Mouse (Mus musculus) kidney, embryonic 15.5 days (tissue): Measurements from ENCODE around the gene Tgm1. TPM values are rescaled to one million over a fixed set of nuclear protein-coding genes. Genes with fewer than 3 reads are reported as not detected.

ENCODE experiments used
- ATAC-seq: fragments of 200-750 bp; cut with Nextera tagmentation; replicated peaks from 2 replicates; pipeline ENCODE4 v1.8.0; 2017; ENCODE audit warnings: moderate TSS enrichment; ENCODE audit not compliant: low FRiP score
- H3K27ac ChIP-seq: fragments of 300-500 bp; sonication (generic); 2 replicates; pipeline ENCODE4 v1.5.1; 2015; ENCODE audit warnings: mild to moderate bottlenecking, inconsistent platforms
- H3K27me3 ChIP-seq: fragments of 300-500 bp; sonication (generic); 2 replicates; pipeline ENCODE4 v1.6.1; 2015; ENCODE audit warnings: inconsistent platforms
- H3K36me3 ChIP-seq: fragments of 300-500 bp; sonication (generic); 2 replicates; pipeline ENCODE4 v1.6.1; 2015; ENCODE audit warnings: inconsistent platforms
- H3K4me1 ChIP-seq: fragments of 300-500 bp; sonication (generic); 2 replicates; pipeline ENCODE4 v1.6.1; 2015; ENCODE audit warnings: inconsistent platforms
- H3K4me2 ChIP-seq: fragments of 300-500 bp; sonication (generic); 2 replicates; pipeline ENCODE4 v1.6.1; 2015; ENCODE audit warnings: moderate library complexity, mild to moderate bottlenecking, inconsistent platforms
- H3K4me3 ChIP-seq: fragments of 300-500 bp; sonication (generic); replicated peaks from 2 replicates; pipeline ENCODE4 v1.5.1; 2015; ENCODE audit warnings: mild to moderate bottlenecking, inconsistent platforms
- H3K9ac ChIP-seq: fragments of 300-500 bp; sonication (generic); 2 replicates; pipeline ENCODE4 v1.6.1; 2015; ENCODE audit warnings: mild to moderate bottlenecking, inconsistent platforms
- H3K9me3 ChIP-seq: fragments of 300-500 bp; sonication (generic); replicated peaks from 2 replicates; pipeline ENCODE4 v1.6.1; 2016; ENCODE audit warnings: inconsistent platforms
- WGBS: fragments of 180-500 bp; shearing (Covaris S2); methylation state at CpG from one replicate; pipeline ENCODE4 v1.1.7; 2015; ENCODE audit warnings: mixed read lengths; 5-methylcytosine and 5-hydroxymethylcytosine counted together
- polyA plus RNA-seq: library from polyadenylated mRNA; unstranded; fragments of >200 nt; fragmentation: Nextera tagmentation; extraction: Ambion mirVana; gene quantifications from 2 replicates; pipeline ENCODE4 v1.2.1, GENCODE M21; 2015

The Tgm1 gene
- polyA plus RNA-seq, 1 experiment from 2014 or later, result 2.1 TPM

- no peak overlapping the region for H3K4me2 ChIP-seq
- peaks cover 14% of the 10 kb centered on the region; the same call in 1 of the 2 replicates for H3K4me1 ChIP-seq
- H3K9ac ChIP-seq, result no peak overlapping the region
- H3K27me3 ChIP-seq, result no peaks in the 10 kb centered on the region
- H3K27ac ChIP-seq, result no peak overlapping the region
- no peak overlapping the region for H3K4me3 ChIP-seq
- 41% methylated on average over 6 of the region's 6 CpGs for WGBS
- no peaks in the 10 kb centered on the region for H3K36me3 ChIP-seq
- no peak for ATAC-seq
- no peaks in the 10 kb centered on the region for H3K9me3 ChIP-seq
Measured at GRCm38 (mm10) chr14:55702761-55703160, 11.0 kb downstream of the Tgm1 start.

- Histone ChIP-seq H3K4me1 (peaks cover 14% of the 10 kb centered on the region; the same call in 1 of the 2 replicates), H3K27ac (no peak overlapping the region), H3K9ac (no peak overlapping the region), H3K27me3 (no peaks in the 10 kb centered on the region), H3K4me3 (no peak overlapping the region), H3K36me3 (no peaks in the 10 kb centered on the region), H3K9me3 (no peaks in the 10 kb centered on the region), H3K4me2 (no peak overlapping the region)
- WGBS, result 37% methylated on average over 9 of the region's 9 CpGs
- ATAC-seq, result peak; percentile 67; the same call in 1 of the 2 replicates
Measured at GRCm38 (mm10) chr14:55701131-55701530, 12.6 kb downstream of the Tgm1 start.

- no peak overlapping the region for H3K27ac ChIP-seq
- peaks cover 14% of the 10 kb centered on the region; the same call in 1 of the 2 replicates for H3K4me1 ChIP-seq
- WGBS, result 83% methylated on average over 4 of the region's 4 CpGs
- no peak overlapping the region for H3K4me2 ChIP-seq
- H3K27me3 ChIP-seq, result no peaks in the 10 kb centered on the region
- H3K9me3 ChIP-seq, result no peaks in the 10 kb centered on the region
- no peak for ATAC-seq
- H3K4me3 ChIP-seq, result no peak overlapping the region
- H3K36me3 ChIP-seq, result no peaks in the 10 kb centered on the region
- no peak overlapping the region for H3K9ac ChIP-seq
Measured at GRCm38 (mm10) chr14:55697226-55697625, 16.5 kb downstream of the Tgm1 start.

GRCm38 (mm10) chr14:55689433-55689832, 24.3 kb downstream of the Tgm1 start:
- ATAC-seq, result no peak
- H3K4me2 ChIP-seq, result no peak overlapping the region
- no peaks in the 10 kb centered on the region for H3K36me3 ChIP-seq
- no peak overlapping the region for H3K9ac ChIP-seq
- 55% methylated on average over 10 of the region's 10 CpGs for WGBS
- no peaks in the 10 kb centered on the region for H3K4me1 ChIP-seq
- no peak overlapping the region for H3K27ac ChIP-seq
- no peaks in the 10 kb centered on the region for H3K9me3 ChIP-seq
- no peak overlapping the region for H3K4me3 ChIP-seq
- H3K27me3 ChIP-seq, result no peaks in the 10 kb centered on the region

GRCm38 (mm10) chr14:55682118-55682493, 31.6 kb downstream of the Tgm1 start:
- no peaks in the 10 kb centered on the region for H3K9me3 ChIP-seq
- peak overlapping the region; percentile 67 for H3K4me2 ChIP-seq
- 10% methylated on average over 3 of the region's 3 CpGs for WGBS
- peak overlapping the region; percentile 84 for H3K4me3 ChIP-seq
- H3K4me1 ChIP-seq, result peaks cover 14% of the 10 kb centered on the region
- H3K27ac ChIP-seq, result peak overlapping the region; percentile 94
- ATAC-seq, result peak; percentile 26
- H3K36me3 ChIP-seq, result peaks cover 31% of the 10 kb centered on the region
- H3K9ac ChIP-seq, result peak overlapping the region; percentile 83
- H3K27me3 ChIP-seq, result no peaks in the 10 kb centered on the region

- peak; percentile 96 for ATAC-seq
- Histone ChIP-seq H3K4me3 (peak within 1 kb of the TSS; percentile 84), H3K9ac (peak within 1 kb of the TSS; percentile 83), H3K4me2 (peak within 1 kb of the TSS; percentile 67), H3K9me3 (no peaks in the 10 kb centered on the region), H3K27ac (peak within 1 kb of the TSS; percentile 94), H3K4me1 (peaks cover 14% of the 10 kb centered on the region), H3K27me3 (no peaks in the 10 kb centered on the region), H3K36me3 (peaks cover 37% of the 10 kb centered on the region)
- under 1% methylated on average over 66 of the region's 66 CpGs for WGBS
Measured at GRCm38 (mm10) chr14:55681160-55682117, 32.3 kb downstream of the Tgm1 start, which contains the start of gene Tinf2. TSS of gene Tinf2 (minus strand) at chr14:55681820.

GRCm38 (mm10) chr14:55677615-55678014, 36.1 kb downstream of the Tgm1 start:
- Histone ChIP-seq H3K27me3 (no peaks in the 10 kb centered on the region), H3K9ac (no peak overlapping the region), H3K27ac (no peak overlapping the region), H3K36me3 (peaks cover 55% of the 10 kb centered on the region), H3K4me2 (no peak overlapping the region), H3K9me3 (no peaks in the 10 kb centered on the region), H3K4me3 (no peak overlapping the region), H3K4me1 (peaks cover 17% of the 10 kb centered on the region)
- ATAC-seq, result no peak
- 85% methylated on average over 4 of the region's 4 CpGs for WGBS

- peak overlapping the region; percentile 90; the same call in 1 of the 2 replicates for H3K27ac ChIP-seq
- H3K27me3 ChIP-seq, result no peaks in the 10 kb centered on the region
- no peaks in the 10 kb centered on the region for H3K9me3 ChIP-seq
- peak overlapping the region; percentile 76 for H3K4me3 ChIP-seq
- H3K9ac ChIP-seq, result peak overlapping the region; percentile 51
- peak overlapping the region; percentile 79 for H3K4me2 ChIP-seq
- WGBS, result 74% methylated on average over 7 of the region's 7 CpGs
- H3K4me1 ChIP-seq, result peaks cover 21% of the 10 kb centered on the region
- no peak for ATAC-seq
- peaks cover 43% of the 10 kb centered on the region for H3K36me3 ChIP-seq
Measured at GRCm38 (mm10) chr14:55672741-55673060, 41.0 kb downstream of the Tgm1 start.

- WGBS, result under 1% methylated on average over 38 of the region's 38 CpGs
- Histone ChIP-seq H3K36me3 (peaks cover 37% of the 10 kb centered on the region), H3K9me3 (no peaks in the 10 kb centered on the region), H3K4me2 (peak within 1 kb of the TSS; percentile 79), H3K27ac (peak within 1 kb of the TSS; percentile 90), H3K4me1 (peaks cover 21% of the 10 kb centered on the region), H3K27me3 (no peaks in the 10 kb centered on the region), H3K9ac (peak within 1 kb of the TSS; percentile 88), H3K4me3 (peak within 1 kb of the TSS; percentile 76)
- peak; percentile 96 for ATAC-seq
Measured at GRCm38 (mm10) chr14:55671833-55672740, 41.6 kb downstream of the Tgm1 start, which contains the start of the genes Gmpr2 and Nedd8. TSS of gene Gmpr2 (plus strand) at chr14:55671941. TSS of gene Nedd8 (minus strand) at chr14:55672124.

GRCm38 (mm10) chr14:55671486-55671832, 42.3 kb downstream of the Tgm1 start:
- no peaks in the 10 kb centered on the region for H3K9me3 ChIP-seq
- H3K27me3 ChIP-seq, result no peaks in the 10 kb centered on the region
- H3K27ac ChIP-seq, result peak overlapping the region; percentile 90
- peaks cover 36% of the 10 kb centered on the region for H3K36me3 ChIP-seq
- peak overlapping the region; percentile 79 for H3K4me2 ChIP-seq
- ATAC-seq, result peak; percentile 58
- WGBS, result 0% methylated on average over 12 of the region's 12 CpGs
- peak overlapping the region; percentile 88 for H3K9ac ChIP-seq
- peaks cover 21% of the 10 kb centered on the region for H3K4me1 ChIP-seq
- H3K4me3 ChIP-seq, result peak overlapping the region; percentile 76

- 52% methylated on average over 2 of the region's 2 CpGs for WGBS
- H3K9ac ChIP-seq, result no peak overlapping the region
- H3K4me1 ChIP-seq, result peaks cover 17% of the 10 kb centered on the region
- peaks cover 52% of the 10 kb centered on the region for H3K36me3 ChIP-seq
- ATAC-seq, result peak; percentile 20; the same call in 1 of the 2 replicates
- 0 out of 2 replicates have a peak overlapping the region, but pooled peaks have one; percentile 69 for H3K27ac ChIP-seq
- peak overlapping the region; percentile 62 for H3K4me3 ChIP-seq
- H3K4me2 ChIP-seq, result peak overlapping the region; percentile 59
- H3K27me3 ChIP-seq, result no peaks in the 10 kb centered on the region
- H3K9me3 ChIP-seq, result no peaks in the 10 kb centered on the region
Measured at GRCm38 (mm10) chr14:55660636-55661035, 53.1 kb downstream of the Tgm1 start.
